Mouse (Mus musculus) intestine, postnatal 0 days (tissue): Measurements from ENCODE around the gene Pdzd2. TPM values are rescaled to one million over a fixed set of nuclear protein-coding genes. Genes with fewer than 3 reads are reported as not detected.
A peak's percentile ranks its signal among the peaks of the same experiment; 100 is the strongest.

Experiments
- ATAC-seq: fragments of 200-750 bp; cut with Nextera tagmentation; 2 replicates; pipeline ENCODE4 v1.8.0; 2017; ENCODE audit warnings: mild to moderate bottlenecking, moderate TSS enrichment, moderate library complexity
- H3K27ac ChIP-seq: fragments of 300-500 bp; sonication (generic); 2 replicates; pipeline ENCODE4 v1.5.1; 2014; ENCODE audit warnings: mild to moderate bottlenecking, low read depth, low read length, moderate library complexity
- H3K27me3 ChIP-seq: fragments of 300-500 bp; sonication (generic); replicated peaks from 2 replicates; pipeline ENCODE4 v1.6.1; 2014; ENCODE audit warnings: low read length, mixed read lengths; ENCODE audit not compliant: control insufficient read depth, insufficient read depth
- H3K36me3 ChIP-seq: fragments of 300-500 bp; sonication (generic); 2 replicates; pipeline ENCODE4 v1.6.1; 2014; ENCODE audit warnings: mild to moderate bottlenecking, moderate library complexity; ENCODE audit not compliant: control insufficient read depth, insufficient read depth
- H3K4me1 ChIP-seq: fragments of 300-500 bp; sonication (generic); replicated peaks from 2 replicates; pipeline ENCODE4 v1.6.1; 2014; ENCODE audit warnings: antibody characterized with exemption, low read length, mixed read lengths; ENCODE audit not compliant: control insufficient read depth, insufficient read depth
- H3K4me2 ChIP-seq: fragments of 300-500 bp; sonication (generic); replicated peaks from 2 replicates; pipeline ENCODE4 v1.6.1; 2014; ENCODE audit warnings: low read depth, mild to moderate bottlenecking, moderate library complexity
- H3K4me3 ChIP-seq: fragments of 300-500 bp; sonication (generic); 2 replicates; pipeline ENCODE4 v1.5.1; 2014; ENCODE audit warnings: low read depth, low read length
- H3K9ac ChIP-seq: fragments of 300-500 bp; sonication (generic); 2 replicates; pipeline ENCODE4 v1.6.1; 2014; ENCODE audit warnings: mild to moderate bottlenecking, low read depth, low read length
- H3K9me3 ChIP-seq: fragments of 300-500 bp; sonication (generic); 2 replicates; pipeline ENCODE4 v1.6.1; 2016; ENCODE audit warnings: mixed run types; ENCODE audit not compliant: control insufficient read depth
- CTCF ChIP-seq: sonication (generic); IDR thresholded peaks from 2 replicates; pipeline ENCODE4 v1.5.1; 2016; ENCODE audit warnings: low read depth, mild to moderate bottlenecking, control low read depth, antibody characterized with exemption, moderate library complexity
- WGBS: fragments of 180-500 bp; shearing (Covaris S2); extraction: QIAGEN DNeasy Blood & Tissue Kit; methylation state at CpG from one replicate; pipeline ENCODE4 v1.1.7; 2014; 5-methylcytosine and 5-hydroxymethylcytosine counted together
- polyA plus RNA-seq: library from polyadenylated mRNA; unstranded; fragments of >200 nt; fragmentation: Nextera tagmentation; extraction: Ambion mirVana; gene quantifications from 2 replicates; pipeline ENCODE4 v1.2.1, GENCODE M21; 2015

Pdzd2 gene
- polyA plus RNA-seq, 1 experiment from 2014 or later = 10.1 TPM

GRCm38 (mm10) chr15:12592628-12593027, 147.1 kb downstream of the Pdzd2 start:
- no peak for TF ChIP-seq CTCF
- no peak for ATAC-seq

DNA sequence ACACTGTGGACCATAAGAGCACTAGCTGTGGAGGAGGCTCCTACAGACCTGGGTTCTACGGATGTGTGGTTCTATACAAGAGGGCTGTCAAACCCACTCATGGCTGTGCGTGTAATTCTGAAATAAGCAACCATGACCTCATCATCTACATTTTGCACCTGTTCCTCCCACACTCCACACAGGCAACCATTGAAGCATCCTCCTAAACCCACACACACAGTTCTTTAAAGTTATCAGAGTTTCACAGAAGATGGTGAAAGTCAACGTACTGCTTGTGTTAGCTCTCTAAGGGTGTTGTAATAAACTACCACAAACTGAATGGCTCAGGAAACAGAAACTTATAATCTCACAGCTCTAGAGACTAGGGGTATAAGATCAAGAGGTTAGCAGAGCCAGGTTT, 151.1 kb downstream of the Pdzd2 start:
- Histone ChIP-seq H3K9me3 (no peaks in the 10 kb centered on the region), H3K9ac (no peak overlapping the region), H3K36me3 (no peaks in the 10 kb centered on the region), H3K4me3 (no peak overlapping the region), H3K4me2 (no peak overlapping the region), H3K27me3 (no peaks in the 10 kb centered on the region), H3K4me1 (no peaks in the 10 kb centered on the region), H3K27ac (no peak overlapping the region)
- 84% methylated on average over 3 of the region's 3 CpGs for WGBS
- no peak for ATAC-seq
- TF ChIP-seq CTCF = no peak

More at GRCm38 (mm10) chr15:12592628-12593027, 147.1 kb downstream of the Pdzd2 start:
- Histone ChIP-seq H3K27me3 (no peaks in the 10 kb centered on the region), H3K4me3 (no peak overlapping the region), H3K4me2 (no peak overlapping the region), H3K4me1 (no peaks in the 10 kb centered on the region), H3K27ac (no peak overlapping the region), H3K9ac (no peak overlapping the region), H3K9me3 (no peaks in the 10 kb centered on the region), H3K36me3 (no peaks in the 10 kb centered on the region)
- WGBS = 11% methylated on average over 3 of the region's 3 CpGs

- TF ChIP-seq CTCF = no peak
- ATAC-seq = no peak
- Histone ChIP-seq H3K27ac (no peak overlapping the region), H3K4me3 (no peak overlapping the region), H3K36me3 (no peaks in the 10 kb centered on the region), H3K4me2 (no peak overlapping the region), H3K27me3 (no peaks in the 10 kb centered on the region), H3K4me1 (no peaks in the 10 kb centered on the region), H3K9ac (no peak overlapping the region), H3K9me3 (no peaks in the 10 kb centered on the region)
- WGBS = 83% methylated on average over 4 of the region's 4 CpGs
Observed at GRCm38 (mm10) chr15:12586852-12587424, 152.8 kb downstream of the Pdzd2 start.

GRCm38 (mm10) chr15:12586154-12586553, 153.6 kb downstream of the Pdzd2 start:
- Histone ChIP-seq H3K9ac (no peak overlapping the region), H3K36me3 (no peaks in the 10 kb centered on the region), H3K27ac (no peak overlapping the region), H3K4me1 (no peaks in the 10 kb centered on the region), H3K27me3 (no peaks in the 10 kb centered on the region), H3K9me3 (no peaks in the 10 kb centered on the region), H3K4me3 (no peak overlapping the region), H3K4me2 (no peak overlapping the region)
- ATAC-seq = 0 out of 2 replicates have a peak, but pooled peaks have one; percentile 50
- 1% methylated on average over 5 of the region's 5 CpGs for WGBS
- peak; percentile 91 for TF ChIP-seq CTCF

DNA sequence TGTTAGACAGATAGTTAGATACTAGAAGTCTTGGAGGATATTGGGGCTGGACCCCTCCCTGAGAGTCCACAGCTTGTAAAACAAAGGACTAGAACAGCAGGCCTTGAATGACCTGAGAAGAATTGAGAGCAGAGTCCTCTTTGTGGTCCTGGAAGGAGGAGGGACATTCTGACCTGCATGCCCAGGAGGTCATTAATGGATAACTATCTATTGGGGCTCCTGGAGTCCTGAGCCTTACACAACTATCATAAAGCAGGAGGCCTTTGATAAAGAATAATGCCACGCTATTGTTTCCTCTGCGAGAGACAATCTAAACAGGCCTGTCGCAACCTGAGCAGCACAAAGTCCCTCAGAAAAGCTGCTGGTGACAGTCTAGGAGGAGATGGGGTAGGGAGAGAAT, 156.7 kb downstream of the Pdzd2 start:
- H3K4me1 ChIP-seq = no peaks in the 10 kb centered on the region
- H3K9me3 ChIP-seq = no peaks in the 10 kb centered on the region
- H3K9ac ChIP-seq = no peak overlapping the region
- TF ChIP-seq CTCF = no peak
- H3K4me2 ChIP-seq = no peak overlapping the region
- WGBS = 33% methylated on average over 3 of the region's 3 CpGs
- no peaks in the 10 kb centered on the region for H3K27me3 ChIP-seq
- no peaks in the 10 kb centered on the region for H3K36me3 ChIP-seq
- ATAC-seq = peak; percentile 86
- no peak overlapping the region for H3K27ac ChIP-seq
- H3K4me3 ChIP-seq = no peak overlapping the region

DNA sequence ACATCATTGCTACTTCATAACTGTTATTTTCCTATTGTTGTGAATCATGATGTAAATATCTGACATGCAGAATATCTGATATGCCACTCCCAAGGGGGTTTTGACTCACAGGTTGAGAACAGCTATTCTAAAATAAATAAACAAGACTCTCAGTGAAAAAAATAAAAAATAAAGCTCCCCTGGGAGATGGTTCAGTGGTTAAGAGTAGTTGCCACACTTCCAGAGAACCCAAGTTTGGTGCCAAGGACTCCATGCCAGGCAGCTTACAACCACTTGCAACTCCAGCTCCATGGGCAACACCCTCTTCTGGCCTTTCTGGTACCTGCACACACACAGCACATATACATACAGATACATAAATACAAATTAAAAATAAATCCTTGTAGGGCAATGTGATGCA, 157.3 kb downstream of the Pdzd2 start:
- H3K4me1 ChIP-seq = no peaks in the 10 kb centered on the region
- no peak for TF ChIP-seq CTCF
- H3K9ac ChIP-seq = no peak overlapping the region
- ATAC-seq = no peak
- no peaks in the 10 kb centered on the region for H3K27me3 ChIP-seq
- no peaks in the 10 kb centered on the region for H3K36me3 ChIP-seq
- no peak overlapping the region for H3K4me3 ChIP-seq
- H3K27ac ChIP-seq = no peak overlapping the region
- no peaks in the 10 kb centered on the region for H3K9me3 ChIP-seq
- no peak overlapping the region for H3K4me2 ChIP-seq

DNA sequence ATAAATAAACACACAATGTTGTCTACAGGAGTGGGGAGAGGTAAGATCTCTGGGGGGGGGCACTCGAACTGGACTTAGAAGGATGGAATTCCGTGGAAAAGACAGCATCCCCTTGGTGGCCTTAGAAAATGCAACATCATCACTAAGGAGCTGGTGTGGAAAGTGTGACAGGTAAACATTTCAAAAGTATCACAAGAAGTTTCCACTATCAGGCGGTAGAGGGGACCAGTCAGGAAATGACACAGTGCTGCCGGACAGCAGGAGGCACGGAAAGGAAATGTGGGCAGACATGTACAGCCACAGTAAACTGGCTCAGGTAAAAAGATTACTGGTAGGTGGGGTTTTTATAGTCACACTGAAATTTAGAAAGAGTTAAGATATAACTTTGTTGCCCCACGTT, 160.5 kb downstream of the Pdzd2 start:
- Histone ChIP-seq H3K27ac (no peak overlapping the region), H3K9me3 (no peaks in the 10 kb centered on the region), H3K4me3 (no peak overlapping the region), H3K9ac (no peak overlapping the region), H3K4me2 (no peak overlapping the region), H3K36me3 (no peaks in the 10 kb centered on the region), H3K4me1 (no peaks in the 10 kb centered on the region), H3K27me3 (no peaks in the 10 kb centered on the region)
- WGBS = 70% methylated on average over 6 of the region's 6 CpGs
- no peak for TF ChIP-seq CTCF
- no peak for ATAC-seq
